Mouse (Mus musculus): ENCODE data around the gene Gimap1. TPM values are rescaled to one million over a fixed set of nuclear protein-coding genes. Genes with fewer than 3 reads are reported as not detected.

Gimap1 gene
- polyA plus RNA-seq, 1 experiment = 2.3 TPM

DNA sequence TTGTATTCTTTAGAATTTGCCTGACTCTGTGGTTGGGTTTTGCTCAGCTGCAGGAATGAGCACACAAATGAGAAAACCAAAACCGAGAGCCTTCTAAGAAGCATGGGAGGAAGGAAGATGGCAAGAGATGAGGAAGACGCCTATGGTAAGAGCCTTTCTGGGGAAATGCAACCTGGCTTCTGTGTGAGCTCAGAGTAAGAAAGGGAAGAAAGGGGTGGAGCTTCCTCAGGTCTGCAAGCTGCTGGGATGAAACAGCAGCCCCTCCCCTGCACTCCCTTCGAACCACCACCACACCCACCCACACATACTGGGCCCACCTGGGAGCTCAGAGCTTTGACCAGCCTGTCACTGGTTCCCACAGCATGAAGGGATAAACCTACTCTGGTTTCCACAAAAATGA lies 2.4 kb downstream of the Gimap1 start:
- TF ChIP-seq CTCF (IDR thresholded peaks at IDR 0.05; ENCODE audit: borderline replicate concordance, insufficient read depth, low read depth, low read length) (no peak), POLR2A (IDR thresholded peaks at IDR 0.05; ENCODE audit: borderline replicate concordance, insufficient read depth, low read length) (no peak)
- Histone ChIP-seq H3K4me1 (ENCODE audit: control insufficient read depth, insufficient read depth, low read length) (peaks cover 4% of the 10 kb centered on the region; the same call in 1 of the 2 replicates), H3K27ac (ENCODE audit: insufficient read depth, low read length) (no peak overlapping the region), H3K27me3 (ENCODE audit: control insufficient read depth, insufficient read depth, low read length) (no peaks in the 10 kb centered on the region), H3K4me3 (replicated peaks; ENCODE audit: insufficient read depth, low read depth, low read length) (no peak overlapping the region)
- no peak for DNase-seq
- 29% methylated on average over 3 of the region's 3 CpGs for WGBS

- 31% methylated on average over 9 of the region's 9 CpGs for WGBS
- peaks cover 4% of the 10 kb centered on the region; the same call in 1 of the 2 replicates for H3K4me1 ChIP-seq (ENCODE audit: control insufficient read depth, insufficient read depth, low read length)
- no peaks in the 10 kb centered on the region for H3K27me3 ChIP-seq (ENCODE audit: control insufficient read depth, insufficient read depth, low read length)
- H3K4me3 ChIP-seq (replicated peaks; ENCODE audit: insufficient read depth, low read depth, low read length) = no peak overlapping the region
- no peak for DNase-seq
- no peak overlapping the region for H3K27ac ChIP-seq (ENCODE audit: insufficient read depth, low read length)
- TF ChIP-seq CTCF (IDR thresholded peaks at IDR 0.05; ENCODE audit: borderline replicate concordance, insufficient read depth, low read depth, low read length) (no peak), POLR2A (IDR thresholded peaks at IDR 0.05; ENCODE audit: borderline replicate concordance, insufficient read depth, low read length) (no peak)
These were observed 2.9 kb downstream of the Gimap1 start for GRCm38 (mm10) chr6:48741711-48742206.

DNA sequence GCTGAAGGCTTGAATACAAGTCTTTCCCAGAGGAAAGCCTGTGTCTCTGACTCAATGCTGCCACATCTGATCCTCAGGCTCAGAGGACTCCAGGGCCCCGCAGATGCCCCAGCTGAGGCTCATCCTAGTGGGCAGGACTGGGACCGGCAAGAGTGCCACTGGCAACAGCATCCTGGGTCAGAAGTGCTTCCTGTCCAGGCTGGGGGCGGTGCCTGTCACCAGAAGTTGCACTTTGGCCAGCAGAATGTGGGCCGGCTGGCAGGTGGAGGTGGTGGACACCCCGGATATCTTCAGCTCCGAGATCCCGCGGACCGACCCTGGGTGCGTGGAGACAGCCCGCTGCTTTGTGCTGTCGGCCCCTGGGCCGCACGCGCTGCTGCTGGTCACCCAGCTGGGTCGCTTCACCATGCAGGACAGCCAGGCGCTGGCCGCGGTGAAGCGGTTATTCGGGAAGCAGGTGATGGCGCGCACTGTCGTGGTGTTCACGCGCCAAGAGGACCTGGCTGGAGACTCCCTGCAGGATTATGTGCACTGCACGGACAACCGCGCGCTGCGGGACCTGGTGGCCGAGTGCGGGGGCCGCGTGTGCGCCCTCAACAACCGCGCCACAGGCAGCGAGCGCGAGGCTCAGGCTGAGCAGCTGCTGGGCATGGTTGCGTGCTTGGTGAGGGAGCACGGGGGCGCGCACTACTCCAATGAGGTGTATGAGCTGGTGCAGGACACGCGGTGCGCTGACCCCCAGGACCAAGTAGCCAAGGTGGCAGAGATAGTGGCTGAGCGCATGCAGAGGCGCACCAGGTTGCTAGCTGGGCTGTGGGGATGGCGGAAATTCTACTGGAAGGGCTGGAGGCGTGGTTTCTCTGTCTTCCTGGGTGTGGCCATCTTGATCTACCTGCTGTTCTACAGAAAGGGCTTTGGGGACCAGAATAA lies 3.8 kb downstream of the Gimap1 start:
- peaks cover 4% of the 10 kb centered on the region; the same call in 1 of the 2 replicates for H3K4me1 ChIP-seq (ENCODE audit: control insufficient read depth, insufficient read depth, low read length)
- WGBS = 2% methylated on average over 52 of the region's 52 CpGs

GRCm38 (mm10) chr6:48745490-48745889 lies 6.6 kb downstream of the Gimap1 start:
- no peak for TF ChIP-seq POLR2A (IDR thresholded peaks at IDR 0.05; ENCODE audit: borderline replicate concordance, insufficient read depth, low read length)
- no peak for TF ChIP-seq CTCF (IDR thresholded peaks at IDR 0.05; ENCODE audit: borderline replicate concordance, insufficient read depth, low read depth, low read length)
- Histone ChIP-seq H3K4me3 (replicated peaks; ENCODE audit: insufficient read depth, low read depth, low read length) (no peak overlapping the region), H3K27me3 (ENCODE audit: control insufficient read depth, insufficient read depth, low read length) (no peaks in the 10 kb centered on the region), H3K4me1 (ENCODE audit: control insufficient read depth, insufficient read depth, low read length) (peaks cover 4% of the 10 kb centered on the region; the same call in 1 of the 2 replicates), H3K27ac (ENCODE audit: insufficient read depth, low read length) (no peak overlapping the region)
- DNase-seq = no peak
- WGBS = 63% methylated on average over 2 of the region's 2 CpGs

More for the DNA sequence above, 3.8 kb downstream of the Gimap1 start:
- no peak overlapping the region for H3K4me3 ChIP-seq (replicated peaks; ENCODE audit: insufficient read depth, low read depth, low read length)
- no peak overlapping the region for H3K27ac ChIP-seq (ENCODE audit: insufficient read depth, low read length)
- H3K27me3 ChIP-seq (ENCODE audit: control insufficient read depth, insufficient read depth, low read length) = no peaks in the 10 kb centered on the region
- TF ChIP-seq CTCF (IDR thresholded peaks at IDR 0.05; ENCODE audit: borderline replicate concordance, insufficient read depth, low read depth, low read length) = no peak
- TF ChIP-seq POLR2A (IDR thresholded peaks at IDR 0.05; ENCODE audit: borderline replicate concordance, insufficient read depth, low read length) = no peak
- DNase-seq = no peak

DNA sequence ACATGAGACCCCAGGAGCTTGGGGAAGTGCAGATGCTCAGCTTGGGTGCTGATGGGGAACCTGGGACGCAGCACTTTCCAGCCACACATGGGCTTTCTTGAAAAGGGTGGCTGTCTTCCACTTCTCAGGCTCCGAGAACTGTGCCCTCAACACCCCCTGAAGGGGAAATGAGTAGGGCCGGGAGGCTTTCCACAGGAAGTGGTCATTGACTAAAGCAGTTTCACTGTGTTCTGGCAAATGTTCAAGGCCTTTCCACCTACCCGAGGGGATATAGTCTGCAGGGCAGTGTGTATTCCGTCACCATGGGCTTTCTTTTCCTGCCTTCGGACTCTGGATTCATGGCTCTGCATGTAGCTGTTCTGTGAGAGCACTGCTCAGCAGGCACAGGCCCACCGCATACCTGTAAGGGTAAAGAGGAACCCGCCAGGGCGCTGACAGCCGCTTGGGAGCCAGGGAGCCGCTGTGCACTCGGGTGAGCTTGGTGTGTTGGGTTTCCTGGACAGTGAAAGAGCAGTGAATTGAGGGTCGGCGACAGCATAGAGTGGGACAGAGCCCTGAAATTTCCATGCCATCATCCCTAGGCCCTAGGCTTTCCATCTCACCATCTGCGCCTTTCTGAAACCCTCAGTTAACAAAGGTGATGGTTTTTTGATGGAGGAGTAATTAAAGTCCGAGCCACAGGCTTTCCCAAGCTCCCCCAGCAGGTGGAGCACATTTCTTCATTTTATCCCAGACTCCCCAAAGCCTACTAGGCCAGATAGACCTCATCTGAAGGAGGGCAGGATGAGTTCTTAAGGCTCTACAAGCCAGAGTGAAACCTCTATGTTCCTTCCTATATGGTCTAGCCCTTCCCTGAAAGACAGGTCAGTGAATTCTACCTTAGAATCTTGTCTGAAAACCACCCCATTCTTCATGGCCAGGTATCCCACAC lies 7.4 kb downstream of the Gimap1 start, which contains the start of gene Gimap5:
Gimap5 (plus strand) TSS at position 239 of the 931 bp plus-strand sequence.
- TF ChIP-seq POLR2A (IDR thresholded peaks at IDR 0.05; ENCODE audit: borderline replicate concordance, insufficient read depth, low read length) (no peak), CTCF (IDR thresholded peaks at IDR 0.05; ENCODE audit: borderline replicate concordance, insufficient read depth, low read depth, low read length) (peak; percentile 47; the same call in 1 of the 2 replicates)
- Histone ChIP-seq H3K4me1 (ENCODE audit: control insufficient read depth, insufficient read depth, low read length) (peaks cover 4% of the 10 kb centered on the region; the same call in 1 of the 2 replicates), H3K4me3 (replicated peaks; ENCODE audit: insufficient read depth, low read depth, low read length) (no peak within 1 kb of the TSS), H3K27ac (ENCODE audit: insufficient read depth, low read length) (no peak within 1 kb of the TSS), H3K27me3 (ENCODE audit: control insufficient read depth, insufficient read depth, low read length) (no peaks in the 10 kb centered on the region)
- 42% methylated on average over 16 of the region's 16 CpGs for WGBS
- DNase-seq = no peak

DNA sequence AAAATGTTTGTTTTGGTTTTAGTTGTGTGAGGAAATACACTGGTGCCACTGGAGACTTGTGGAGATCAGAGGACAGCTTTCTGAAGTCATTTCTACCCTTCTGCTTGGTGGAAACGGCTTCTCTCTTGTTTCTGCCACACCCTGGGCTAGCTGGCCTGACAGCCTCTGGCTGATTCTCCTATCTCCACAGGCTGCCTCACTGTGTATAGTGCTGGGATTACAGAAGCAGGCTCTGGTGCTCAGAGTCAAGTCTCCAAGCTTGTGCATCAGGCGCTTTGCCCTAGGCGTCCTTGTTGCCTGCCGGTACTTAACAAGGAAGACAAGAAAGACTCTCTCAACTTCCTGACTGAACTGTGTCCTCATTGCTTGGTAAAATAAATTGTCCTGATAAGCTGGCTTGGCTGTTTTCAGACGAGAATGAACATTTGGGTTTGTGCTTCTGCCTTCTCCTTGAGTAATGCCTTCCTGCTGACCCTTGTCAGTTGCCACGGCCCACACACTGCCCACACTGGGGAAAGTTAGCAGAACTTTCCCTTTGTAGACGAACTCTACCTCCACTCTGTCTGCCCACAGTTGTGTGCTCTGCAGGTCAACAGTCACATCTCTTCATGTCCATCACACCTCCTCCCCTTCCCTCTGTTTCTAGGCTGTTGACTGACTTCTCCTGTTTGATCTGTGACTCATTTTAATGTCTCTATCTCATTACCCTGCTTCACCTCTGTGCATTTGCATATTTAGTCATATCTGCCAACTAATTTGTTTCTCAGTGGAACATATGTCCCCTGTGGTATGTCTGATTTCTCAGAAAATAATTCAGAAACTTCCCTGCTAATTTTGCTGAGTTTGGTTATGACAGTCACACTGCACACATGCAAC lies 8.5 kb downstream of the Gimap1 start:
- H3K27ac ChIP-seq (ENCODE audit: insufficient read depth, low read length) = no peak overlapping the region
- 84% methylated on average over 7 of the region's 7 CpGs for WGBS
- H3K4me3 ChIP-seq (replicated peaks; ENCODE audit: insufficient read depth, low read depth, low read length) = no peak overlapping the region
- TF ChIP-seq POLR2A (IDR thresholded peaks at IDR 0.05; ENCODE audit: borderline replicate concordance, insufficient read depth, low read length) = no peak
- no peak for TF ChIP-seq CTCF (IDR thresholded peaks at IDR 0.05; ENCODE audit: borderline replicate concordance, insufficient read depth, low read depth, low read length)
- peaks cover 4% of the 10 kb centered on the region; the same call in 1 of the 2 replicates for H3K4me1 ChIP-seq (ENCODE audit: control insufficient read depth, insufficient read depth, low read length)
- no peak for DNase-seq
- no peaks in the 10 kb centered on the region for H3K27me3 ChIP-seq (ENCODE audit: control insufficient read depth, insufficient read depth, low read length)
